Mouse (Mus musculus) thymus, adult 2 months (tissue): Measurements from ENCODE around the gene Traf3ip2.

Experiments
- CTCF ChIP-seq: fragments of 200-500 bp; IDR thresholded peaks from 2 replicates; pipeline ENCODE4 v1.5.1; 2012; ENCODE audit warnings: mild to moderate bottlenecking, control low read depth, low read length, moderate library complexity, borderline replicate concordance; ENCODE audit not compliant: control insufficient read depth, poor library complexity, insufficient read depth; ENCODE audit errors: extremely low read depth
- POLR2A ChIP-seq: fragments of 200-500 bp; IDR thresholded peaks from 2 replicates; pipeline ENCODE4 v1.6.1; 2012; ENCODE audit warnings: mild to moderate bottlenecking, low read length, control low read depth, moderate library complexity; ENCODE audit not compliant: control insufficient read depth, poor library complexity, insufficient read depth; ENCODE audit errors: extremely low read depth

DNA sequence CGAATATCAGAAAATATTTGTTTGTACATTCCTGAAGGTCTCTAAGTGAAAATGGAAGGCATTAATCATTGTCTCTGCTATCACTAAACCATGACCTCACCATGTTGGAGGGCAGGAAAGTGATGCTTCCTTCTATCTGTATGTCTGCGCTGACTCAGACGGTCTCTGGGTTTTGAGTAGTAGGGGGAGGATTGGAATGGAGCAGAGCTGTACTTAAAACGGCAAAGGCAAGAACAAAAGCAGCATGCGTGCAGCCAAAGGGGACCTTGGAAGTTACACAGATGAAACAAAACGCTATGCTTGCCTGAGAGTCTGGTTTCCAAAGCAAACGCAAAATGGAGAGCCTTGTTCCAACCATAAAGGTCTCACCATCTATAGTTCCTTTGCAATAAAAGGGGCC, 41.7 kb upstream of the Traf3ip2 start:
- TF ChIP-seq CTCF, result no peak
- no peak for TF ChIP-seq POLR2A
